Mouse (Mus musculus) spleen, adult 2 months (tissue): ENCODE data around the gene Alad. TPM values are rescaled to one million over a fixed set of nuclear protein-coding genes. Genes with fewer than 3 reads are reported as not detected.

Source experiments
- DNase-seq, 2 experiments: peaks; one replicate each; pipeline versions ENCODE4 v3.0.0 to v3.0.0-alpha.2; 2012 to 2021; ENCODE audit warnings: low spot score in 2 of 2, low read depth in 1 of 2
- H3K27ac ChIP-seq: fragments of 200-500 bp; 2 replicates; pipeline ENCODE4 v1.5.1; 2012; ENCODE audit warnings: low read length, inconsistent platforms; ENCODE audit not compliant: insufficient read depth
- H3K27me3 ChIP-seq: fragments of 200-500 bp; 2 replicates; pipeline ENCODE4 v1.6.1; 2012; ENCODE audit warnings: mild to moderate bottlenecking, moderate library complexity, low read length, inconsistent platforms; ENCODE audit not compliant: control insufficient read depth, insufficient read depth
- H3K36me3 ChIP-seq: fragments of 200-500 bp; 2 replicates; pipeline ENCODE4 v1.6.1; 2012; ENCODE audit warnings: mild to moderate bottlenecking, low read length, inconsistent platforms; ENCODE audit not compliant: control insufficient read depth, insufficient read depth
- H3K4me1 ChIP-seq: fragments of 200-500 bp; 2 replicates; pipeline ENCODE4 v1.6.1; 2011; ENCODE audit warnings: inconsistent platforms; ENCODE audit not compliant: control insufficient read depth, insufficient read depth, insufficient read length
- H3K4me3 ChIP-seq: fragments of 200-500 bp; 2 replicates; pipeline ENCODE4 v1.5.1; 2011; ENCODE audit warnings: mild to moderate bottlenecking, inconsistent platforms; ENCODE audit not compliant: insufficient read depth, insufficient read length; ENCODE audit errors: extremely low read depth
- CTCF ChIP-seq: fragments of 200-500 bp; IDR thresholded peaks from 2 replicates; pipeline ENCODE4 v1.5.1; 2011; ENCODE audit warnings: mild to moderate bottlenecking, inconsistent platforms; ENCODE audit not compliant: insufficient read depth, insufficient read length, insufficient replicate concordance; ENCODE audit errors: extremely low read depth
- POLR2A ChIP-seq: fragments of 200-500 bp; IDR thresholded peaks from 2 replicates; pipeline ENCODE4 v1.6.1; 2011; ENCODE audit warnings: low read depth, low read length, inconsistent platforms
- WGBS: fragments of 180-500 bp; shearing (Covaris S2); methylation state at CpG from one replicate; pipeline ENCODE4 v1.1.7; 2018; 5-methylcytosine and 5-hydroxymethylcytosine counted together
- polyA plus RNA-seq: library from polyadenylated mRNA; depleted of rRNA; stranded (reverse); fragments of >200 nt; gene quantifications from 2 replicates; pipeline ENCODE4 v1.2.3, GENCODE M21; 2012

Gene Alad
- polyA plus RNA-seq, 1 experiment, result 128 TPM

GRCm38 (mm10) chr4:62487914-62488313, 31.8 kb downstream of the Alad start:
- H3K27ac ChIP-seq, result no peak overlapping the region
- H3K36me3 ChIP-seq, result no peaks in the 10 kb centered on the region
- DNase-seq, result no peak
- no peak for TF ChIP-seq CTCF
- TF ChIP-seq POLR2A, result no peak
- H3K27me3 ChIP-seq, result no peaks in the 10 kb centered on the region
- no peaks in the 10 kb centered on the region for H3K4me1 ChIP-seq
- 91% methylated on average over 2 of the region's 2 CpGs for WGBS
- H3K4me3 ChIP-seq, result no peak overlapping the region

DNA sequence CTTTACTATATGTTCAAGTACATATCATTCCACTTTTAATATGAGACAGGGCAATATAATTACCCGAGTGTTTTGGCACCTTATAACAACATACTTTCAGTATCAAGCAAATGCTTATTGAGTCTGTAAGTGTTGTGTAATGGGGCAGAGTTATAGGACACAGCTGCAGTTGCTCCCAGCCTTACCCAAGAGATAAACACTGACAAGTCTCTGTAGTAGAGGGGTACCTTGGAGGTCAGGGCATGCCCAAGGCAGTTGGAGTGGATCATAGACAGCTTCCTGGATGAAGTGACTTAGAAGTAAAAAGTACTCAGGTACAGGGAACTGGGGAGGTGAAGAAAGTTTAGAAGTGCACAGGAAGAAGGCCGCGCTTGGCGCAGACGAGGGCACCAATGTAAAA, 32.5 kb downstream of the Alad start:
- no peaks in the 10 kb centered on the region for H3K36me3 ChIP-seq
- no peak for DNase-seq
- TF ChIP-seq CTCF (no peak), POLR2A (no peak)
- 87% methylated on average over 5 of the region's 5 CpGs for WGBS
- H3K27ac ChIP-seq, result no peak overlapping the region
- no peaks in the 10 kb centered on the region for H3K27me3 ChIP-seq
- no peaks in the 10 kb centered on the region for H3K4me1 ChIP-seq
- no peak overlapping the region for H3K4me3 ChIP-seq

DNA sequence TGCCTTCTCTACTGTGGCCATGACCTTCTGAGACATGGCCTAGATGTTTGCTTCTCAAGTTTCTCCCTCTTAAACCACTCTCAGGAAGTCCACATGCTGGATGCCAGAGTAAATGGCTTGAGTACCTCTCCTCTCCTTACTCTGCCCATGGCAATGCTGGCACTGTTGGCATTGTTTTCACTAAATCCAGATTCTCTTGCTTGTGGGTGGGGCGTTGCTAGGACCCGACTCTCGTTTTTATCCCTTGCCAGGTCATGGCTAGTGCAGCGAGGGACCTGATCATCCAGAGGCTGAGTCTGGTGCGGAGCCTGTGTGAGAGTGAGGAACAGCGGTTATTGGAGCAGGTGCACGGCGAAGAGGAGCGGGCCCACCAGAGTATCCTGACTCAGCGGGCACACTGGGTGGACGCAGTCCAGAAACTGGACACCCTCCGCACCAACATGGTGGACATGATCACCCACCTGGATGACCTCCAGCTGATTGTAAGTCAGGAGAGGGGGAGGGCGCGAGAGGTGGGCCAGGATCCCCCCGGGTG, 33.5 kb downstream of the Alad start:
- H3K27ac ChIP-seq, result no peak overlapping the region
- H3K4me3 ChIP-seq, result no peak overlapping the region
- WGBS, result 95% methylated on average over 15 of the region's 15 CpGs
- no peak for TF ChIP-seq POLR2A
- TF ChIP-seq CTCF, result no peak
- H3K36me3 ChIP-seq, result no peaks in the 10 kb centered on the region
- DNase-seq, result no peak
- no peaks in the 10 kb centered on the region for H3K27me3 ChIP-seq
- no peaks in the 10 kb centered on the region for H3K4me1 ChIP-seq

DNA sequence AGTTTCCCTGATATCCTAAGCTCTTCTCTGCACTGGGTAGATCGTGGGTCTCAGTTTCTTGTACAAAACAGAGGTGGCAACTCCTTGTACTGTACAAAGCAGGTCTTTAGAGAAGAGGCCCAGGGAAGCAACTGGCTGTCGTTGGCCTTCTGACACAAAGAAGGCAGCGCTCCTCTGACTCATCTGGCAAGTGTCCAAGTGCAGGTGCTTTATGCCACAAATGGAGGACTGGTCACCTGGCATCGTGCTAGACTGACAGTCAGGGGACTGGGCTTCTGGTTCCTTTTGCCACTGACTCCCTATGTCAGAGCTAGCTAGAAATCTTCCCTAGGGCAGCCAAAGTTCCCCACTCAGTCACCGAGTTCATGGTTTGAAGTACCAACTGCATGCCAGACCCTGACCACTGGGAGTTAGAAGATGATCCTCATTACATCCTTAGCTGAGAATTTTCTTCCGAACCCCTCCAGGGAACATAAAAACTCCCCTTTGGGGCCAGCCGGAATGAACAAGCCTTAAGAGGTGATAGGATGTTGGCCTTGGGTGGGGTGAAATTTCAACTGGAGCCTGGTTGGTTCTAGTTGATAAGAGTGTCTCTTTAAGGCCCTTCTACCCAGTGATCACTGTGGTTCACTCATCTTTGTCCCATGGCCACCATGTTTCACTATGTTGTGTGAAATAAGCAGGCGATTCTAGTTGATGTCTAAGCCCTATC, 34.1 kb downstream of the Alad start:
- Histone ChIP-seq H3K4me1 (peaks cover 3% of the 10 kb centered on the region; the same call in 1 of the 2 replicates), H3K4me3 (no peak overlapping the region), H3K27ac (no peak overlapping the region), H3K36me3 (no peaks in the 10 kb centered on the region), H3K27me3 (no peaks in the 10 kb centered on the region)
- WGBS, result 67% methylated on average over 8 of the region's 8 CpGs
- no peak for TF ChIP-seq CTCF
- no peak for TF ChIP-seq POLR2A
- DNase-seq, result no peak

DNA sequence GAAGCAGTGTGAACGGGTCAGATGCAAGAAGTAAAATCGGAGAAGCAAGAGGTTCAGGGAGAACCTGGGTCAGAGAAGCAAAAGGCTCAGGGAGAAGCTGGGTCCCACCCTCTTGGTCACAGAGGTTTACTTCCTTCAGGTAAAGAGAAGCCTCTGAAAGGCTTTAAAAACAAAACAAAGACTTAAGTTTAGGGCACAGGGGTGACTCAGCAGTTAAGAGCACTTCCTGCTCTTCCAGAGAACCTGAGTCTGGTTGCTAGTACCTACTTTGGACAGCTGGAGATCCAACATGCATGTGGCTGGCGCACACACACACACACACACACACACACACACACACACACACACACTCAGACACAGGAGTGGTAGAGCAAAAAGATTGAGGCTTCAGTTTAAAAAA, 34.8 kb downstream of the Alad start:
- H3K27me3 ChIP-seq, result no peaks in the 10 kb centered on the region
- no peak for DNase-seq
- WGBS, result 49% methylated on average over 3 of the region's 3 CpGs
- no peak overlapping the region for H3K27ac ChIP-seq
- no peak for TF ChIP-seq POLR2A
- no peak for TF ChIP-seq CTCF
- peaks cover 8% of the 10 kb centered on the region for H3K4me1 ChIP-seq
- H3K4me3 ChIP-seq, result no peak overlapping the region
- H3K36me3 ChIP-seq, result no peaks in the 10 kb centered on the region

DNA sequence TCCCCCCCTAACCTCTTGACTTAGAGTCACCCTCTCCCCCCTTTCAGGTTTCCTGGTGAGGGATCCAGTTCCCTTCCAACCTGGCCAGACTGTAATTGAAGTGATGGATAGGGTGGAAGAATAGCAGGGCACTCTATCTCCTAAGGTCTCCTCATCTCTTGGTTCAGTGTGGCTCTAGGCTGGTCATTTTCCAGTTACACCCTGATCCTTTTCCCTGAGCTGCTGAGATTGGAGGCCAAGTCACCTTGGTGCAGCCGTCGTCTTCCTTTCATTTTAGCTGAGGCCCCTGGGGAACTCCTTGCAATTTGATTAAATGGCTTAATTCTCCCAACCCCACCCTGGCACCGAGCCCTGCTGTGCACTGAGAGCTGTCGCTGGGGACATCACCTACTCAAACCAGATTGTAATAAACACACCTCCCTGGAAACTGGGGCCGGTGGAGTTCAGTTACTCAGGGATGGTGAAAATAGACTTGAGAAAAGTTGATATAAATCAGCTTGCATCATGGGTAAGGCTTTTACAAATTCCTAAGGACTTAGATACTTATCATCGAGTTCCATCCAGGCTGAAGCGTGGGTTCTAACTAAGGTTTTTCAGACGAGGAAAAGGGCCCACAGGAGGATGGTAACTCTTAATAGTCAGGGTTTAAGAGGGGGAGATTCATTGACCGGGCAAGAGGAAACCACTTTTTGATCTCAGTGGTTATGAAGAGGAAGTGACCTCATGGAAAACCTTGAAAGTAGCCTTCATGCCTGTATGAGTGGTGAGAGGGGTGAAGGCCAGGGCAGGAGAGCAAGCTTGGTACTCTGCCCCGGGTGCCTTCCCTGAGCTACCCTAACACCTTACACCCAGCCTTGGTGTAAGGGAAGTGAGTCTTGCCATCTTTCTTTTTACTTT, 38.8 kb downstream of the Alad start:
- Histone ChIP-seq H3K36me3 (no peaks in the 10 kb centered on the region), H3K4me1 (peaks cover 13% of the 10 kb centered on the region), H3K27ac (peak overlapping the region; percentile 43), H3K27me3 (no peaks in the 10 kb centered on the region), H3K4me3 (no peak overlapping the region)
- no peak for TF ChIP-seq POLR2A
- TF ChIP-seq CTCF, result no peak
- peak; percentile 30 to 75 for DNase-seq
- 8% methylated on average over 10 of the region's 10 CpGs for WGBS
